Mouse (Mus musculus): ENCODE measurements around the gene Cyp2a12.
"Not testable (repeated sequence)": the region's sequence is repeated elsewhere in the genome, so short reads cannot be mapped to it uniquely, and the experiment has no call there.

Cyp2a12 gene

GRCm38 (mm10) chr7:27028789-27029188, at the start of gene Cyp2a12:
Gene Cyp2a12 (plus strand): TSS chr7:27029081.
- no peak for DNase-seq

- not testable (repeated sequence) for DNase-seq
Observed at GRCm38 (mm10) chr7:26981464-26981863, 47.4 kb upstream of the Cyp2a12 start.

GRCm38 (mm10) chr7:26981937-26982336, 46.9 kb upstream of the Cyp2a12 start:
- not testable (repeated sequence) for DNase-seq

GRCm38 (mm10) chr7:26982551-26982950, 46.3 kb upstream of the Cyp2a12 start:
- no peak for DNase-seq

GRCm38 (mm10) chr7:26983151-26983550, 45.7 kb upstream of the Cyp2a12 start:
- DNase-seq, result not testable (repeated sequence)

GRCm38 (mm10) chr7:27026581-27026980, 2.3 kb upstream of the Cyp2a12 start:
- DNase-seq, result not testable (repeated sequence)

GRCm38 (mm10) chr7:27048886-27049285, 20.0 kb downstream of the Cyp2a12 start:
- not testable (repeated sequence) for DNase-seq

GRCm38 (mm10) chr7:27059333-27059732, 30.5 kb downstream of the Cyp2a12 start:
- DNase-seq, result not testable (repeated sequence)

GRCm38 (mm10) chr7:27059896-27060295, 31.0 kb downstream of the Cyp2a12 start:
- not testable (repeated sequence) for DNase-seq

GRCm38 (mm10) chr7:27078641-27079040, 49.8 kb downstream of the Cyp2a12 start:
- no peak for DNase-seq

- DNase-seq, result no peak
Observed at GRCm38 (mm10) chr7:27081625-27082024, 52.7 kb downstream of the Cyp2a12 start.
